Mouse (Mus musculus) right cerebral cortex, postnatal 4 days (tissue): ENCODE data around the gene Spin2d.
"Not testable (repeated sequence)": the region's sequence is repeated elsewhere in the genome, so short reads cannot be mapped to it uniquely, and the experiment has no call there.

Experiments
- DNase-seq: peaks from one replicate; pipeline ENCODE4 v3.0.0-alpha.2; 2022

Gene Spin2d

GRCm38 (mm10) chrX:73176889-73177288, at the start of gene Spin2d:
Gene Spin2d, minus strand, starts transcription at chrX:73176989.
- DNase-seq, result not testable (repeated sequence)

- DNase-seq, result no peak
Measured at GRCm38 (mm10) chrX:73225365-73225764, 48.6 kb upstream of the Spin2d start.

- not testable (repeated sequence) for DNase-seq
Measured at GRCm38 (mm10) chrX:73213819-73214564, 37.2 kb upstream of the Spin2d start, which contains the start of gene Xlr4b. Gene Xlr4b, plus strand, starts transcription at chrX:73214333.

GRCm38 (mm10) chrX:73191934-73192333, 15.1 kb upstream of the Spin2d start, which contains the start of gene Xlr3b:
Gene Xlr3b, plus strand, starts transcription at chrX:73192207.
- peak; percentile 3 for DNase-seq

- DNase-seq, result not testable (repeated sequence)
Measured at GRCm38 (mm10) chrX:73149350-73149749, 27.4 kb downstream of the Spin2d start, which contains the start of gene DXBay18. Gene DXBay18, minus strand, starts transcription at chrX:73149450.

- not testable (repeated sequence) for DNase-seq
Measured at GRCm38 (mm10) chrX:73148496-73148895, 28.3 kb downstream of the Spin2d start, which contains the start of gene Xlr5b. Gene Xlr5b, plus strand, starts transcription at chrX:73148796.

GRCm38 (mm10) chrX:73143218-73143618, 33.6 kb downstream of the Spin2d start:
- DNase-seq, result not testable (repeated sequence)
